Mouse (Mus musculus) lung, postnatal 0 days (tissue): Measurements from ENCODE around the gene Hhat.

Experiments
- CTCF ChIP-seq: IDR thresholded peaks from 2 replicates; pipeline ENCODE4 v1.5.1; 2016; ENCODE audit warnings: antibody characterized with exemption, mild to moderate bottlenecking
- EP300 ChIP-seq: IDR thresholded peaks from 2 replicates; pipeline ENCODE4 v1.6.1; 2016; ENCODE audit warnings: antibody characterized with exemption, mild to moderate bottlenecking, control low read depth

DNA sequence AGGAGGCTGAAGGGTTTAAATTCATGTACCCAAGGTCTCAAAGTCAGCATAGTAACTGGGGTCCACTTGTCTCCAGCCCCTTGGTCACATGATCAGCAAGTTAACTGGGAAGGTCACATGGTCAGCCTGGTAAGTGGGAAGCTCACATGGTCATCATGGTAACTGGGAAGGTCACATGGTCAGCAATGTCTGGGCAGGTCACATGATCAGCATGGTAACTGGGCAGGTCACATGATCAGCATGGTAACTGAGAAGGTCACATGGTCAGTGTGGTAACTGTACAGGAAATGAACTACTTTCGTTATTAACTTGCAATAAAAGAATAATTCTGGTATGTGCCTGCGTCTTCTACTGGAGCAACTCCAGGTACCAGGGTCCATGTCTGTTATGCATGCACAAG is 29.1 kb downstream of the Hhat start:
- no peak for TF ChIP-seq CTCF
- no peak for TF ChIP-seq EP300
